Mouse (Mus musculus) heart, embryonic 14.5 days (tissue): ENCODE data around the gene Col25a1. TPM values are rescaled to one million over a fixed set of nuclear protein-coding genes. Genes with fewer than 3 reads are reported as not detected.

ENCODE experiments used
- polyA plus RNA-seq: library from polyadenylated mRNA; unstranded; fragments of >200 nt; fragmentation: Nextera tagmentation; extraction: Ambion mirVana; gene quantifications from 2 replicates; pipeline ENCODE4 v1.2.1, GENCODE M21; 2014

Gene Col25a1
- polyA plus RNA-seq, 1 experiment from 2014 or later, result 2.3 TPM

Other genes starting within 250 kb of the Col25a1 start
- 66.4 and 74.2 TPM in 2 replicates for gene Casp6, start 230.1 kb upstream of the Col25a1 start, polyA plus RNA-seq
- gene Mcub, start 161.3 kb upstream of the Col25a1 start, polyA plus RNA-seq, result 4.7 and 5.1 TPM in 2 replicates
- 25.2 and 26.5 TPM in 2 replicates for gene Sec24b, start 69.9 kb upstream of the Col25a1 start, polyA plus RNA-seq